Mouse (Mus musculus) cerebellum, adult 18-20 months (tissue): ENCODE data around the gene Kazald1.
A peak's percentile ranks its signal among the peaks of the same experiment; 100 is the strongest.

Experiments used
- DNase-seq, 2 experiments: peaks; one replicate each; pipeline ENCODE4 v3.0.0; 2021

The Kazald1 gene

DNA sequence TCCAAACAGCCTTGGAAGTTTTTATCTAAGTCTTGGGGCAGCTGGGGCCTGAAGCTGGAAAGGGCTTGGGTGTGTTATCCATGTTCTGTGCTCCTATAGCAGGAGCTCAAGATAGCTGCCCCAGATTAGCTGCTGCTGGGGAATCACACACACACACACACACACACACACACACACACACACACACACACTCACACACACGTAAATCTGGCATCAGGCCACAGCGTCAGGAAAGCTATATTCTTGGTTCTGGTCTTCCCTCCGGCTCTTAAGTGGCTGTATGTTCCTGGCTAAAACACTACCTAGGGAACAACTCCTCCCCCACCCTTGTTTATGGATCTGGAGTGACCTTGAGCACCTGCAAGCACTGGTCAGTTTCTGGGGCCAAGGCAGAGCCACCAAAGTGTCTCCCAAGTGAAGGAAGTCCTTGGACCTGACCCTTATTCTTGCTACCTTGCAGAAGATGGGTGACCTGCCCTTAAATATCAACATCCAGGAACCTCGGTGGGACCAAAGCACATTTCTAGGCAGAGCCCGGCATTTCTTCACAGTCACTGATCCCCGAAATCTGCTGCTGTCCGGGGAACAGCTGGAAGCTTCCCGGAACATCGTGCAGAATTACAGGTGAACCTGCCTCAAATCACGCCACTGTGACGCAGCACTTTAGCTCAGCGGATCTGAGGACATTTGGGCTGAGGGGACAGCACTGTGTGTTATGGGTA, 26.2 kb upstream of the Kazald1 start:
- peak in 1 of 2 experiments; percentile 43 for DNase-seq

DNA sequence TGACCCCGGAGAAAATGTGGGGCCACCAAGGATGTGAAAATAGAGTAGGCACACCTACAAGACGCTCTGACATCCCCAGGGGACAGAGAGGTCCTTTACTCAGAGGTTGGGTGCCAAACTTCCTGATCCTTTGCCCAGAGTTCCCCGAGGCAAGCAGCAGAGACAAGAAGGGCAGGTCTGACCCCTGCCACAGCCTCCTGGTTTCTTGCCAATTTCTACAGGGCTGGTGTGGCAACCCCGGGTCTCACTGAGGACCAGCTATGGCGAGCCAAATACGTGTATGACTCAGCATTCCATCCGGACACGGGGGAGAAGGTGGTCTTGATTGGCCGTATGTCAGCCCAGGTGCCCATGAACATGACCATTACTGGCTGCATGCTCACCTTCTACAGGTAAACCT, 25.5 kb upstream of the Kazald1 start:
- DNase-seq = no peak

DNA sequence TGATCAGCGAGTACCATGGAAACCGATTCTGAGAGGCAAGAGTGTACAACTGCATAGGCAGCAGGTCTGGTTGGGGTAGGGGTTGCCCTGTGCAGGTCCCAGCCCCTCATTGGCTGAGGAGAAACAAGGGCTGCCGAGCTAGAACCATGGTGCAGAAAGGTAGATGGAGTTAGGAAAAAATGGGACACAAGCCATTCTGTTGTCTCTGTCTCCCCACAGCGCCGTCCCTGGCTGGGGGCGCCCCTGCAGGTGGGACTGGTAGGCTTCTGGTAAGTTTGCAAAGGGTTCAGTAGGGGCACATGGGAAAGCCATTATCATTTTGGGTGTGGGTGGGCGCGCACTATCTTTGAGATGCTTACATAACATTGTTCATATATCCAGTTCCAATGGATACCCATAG, 21.6 kb upstream of the Kazald1 start:
- no peak for DNase-seq

DNA sequence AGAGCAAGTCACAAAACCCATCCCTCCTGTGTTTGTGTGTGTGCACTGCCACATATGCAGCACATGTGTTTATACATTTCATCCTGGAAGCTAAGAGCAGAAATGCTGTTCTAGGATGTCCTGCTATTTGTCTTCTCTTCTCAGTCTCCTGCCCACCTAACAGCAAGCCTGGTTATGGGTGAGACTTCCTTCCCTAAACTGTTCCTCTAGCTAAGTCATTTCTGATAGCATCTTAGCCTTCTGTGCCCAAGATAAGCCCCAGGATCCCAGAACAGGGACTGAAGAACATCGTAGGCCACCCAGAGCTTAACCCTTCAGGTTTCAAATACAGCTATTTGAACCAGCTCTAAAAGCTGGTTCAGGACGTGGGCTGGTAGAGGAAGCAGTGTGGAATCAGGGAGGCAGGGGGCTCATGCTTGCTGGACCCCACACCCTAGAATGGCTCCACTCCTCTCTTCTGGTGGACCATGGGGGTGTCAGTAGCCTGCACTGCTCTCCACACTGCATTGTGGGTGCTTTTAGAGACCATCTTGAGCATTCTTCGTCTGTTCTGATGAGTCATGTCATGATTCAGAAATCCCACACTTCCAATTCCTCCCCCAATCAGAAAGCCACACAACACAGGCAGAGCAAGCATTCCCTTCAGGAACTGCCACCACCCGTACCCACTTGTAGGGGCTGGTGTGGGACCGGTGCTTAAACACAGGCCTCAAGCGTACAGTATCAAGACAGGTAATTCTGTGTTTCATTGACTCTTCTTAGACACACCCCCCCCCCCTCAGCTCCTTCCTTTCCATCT, 19.9 kb upstream of the Kazald1 start:
- DNase-seq = no peak

DNA sequence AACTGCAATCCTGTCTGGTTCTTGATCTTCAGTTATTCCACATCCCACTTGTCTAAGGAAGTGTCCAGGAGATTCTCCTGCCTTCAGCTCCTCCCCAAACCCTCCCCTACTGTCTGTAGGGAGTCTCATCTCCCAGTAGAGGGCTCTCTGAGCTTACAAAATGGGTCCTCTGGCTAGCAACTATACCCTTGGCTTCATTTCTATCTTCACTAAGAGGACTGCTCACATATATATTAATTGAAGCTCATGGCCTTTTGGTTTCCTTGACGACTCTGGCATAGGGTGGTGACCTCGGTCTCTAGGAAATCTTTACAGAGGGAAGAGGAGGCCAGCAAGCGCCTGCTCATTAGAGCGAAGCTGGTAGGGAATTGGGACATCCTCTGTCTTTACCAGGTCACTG, 18.7 kb upstream of the Kazald1 start:
- peak in 1 of 2 experiments; percentile 48 for DNase-seq

DNA sequence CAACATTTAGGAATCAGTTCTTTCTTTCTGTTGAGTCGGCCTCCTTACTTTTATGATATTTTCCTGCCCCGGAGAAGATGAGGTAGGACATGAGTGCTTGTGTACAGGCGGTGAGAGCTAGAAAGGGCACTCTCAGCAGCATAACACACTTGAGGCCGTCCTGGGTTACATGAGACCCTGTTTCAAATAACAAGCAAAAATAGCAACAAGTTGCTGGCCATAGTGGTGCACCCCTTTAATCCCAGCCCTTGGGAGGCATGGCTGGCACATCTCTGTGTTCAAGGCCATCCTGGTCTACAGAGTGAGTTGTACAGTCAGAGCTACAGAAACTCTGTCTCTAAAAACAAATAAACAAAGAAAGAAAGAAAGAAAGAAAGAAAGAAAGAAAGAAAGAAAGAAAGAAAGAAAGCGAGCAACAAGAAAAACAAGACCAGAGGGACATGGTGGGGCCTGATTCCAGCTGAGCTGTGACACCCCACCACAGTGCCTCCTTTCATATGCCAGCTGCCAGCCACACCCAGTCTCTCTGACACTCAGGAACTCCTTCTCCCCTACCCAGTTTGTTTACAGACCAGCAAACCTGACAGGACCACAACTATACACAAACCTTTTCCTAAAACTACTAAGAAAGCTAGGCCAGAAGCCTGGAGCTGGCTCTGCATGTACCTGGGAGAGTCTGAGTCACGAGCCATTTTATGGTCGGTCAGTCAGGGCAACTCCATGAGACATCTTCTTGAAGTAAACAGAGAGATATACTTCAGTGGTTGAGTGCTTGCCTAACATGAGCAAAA, 17.9 kb upstream of the Kazald1 start:
- no peak for DNase-seq

DNA sequence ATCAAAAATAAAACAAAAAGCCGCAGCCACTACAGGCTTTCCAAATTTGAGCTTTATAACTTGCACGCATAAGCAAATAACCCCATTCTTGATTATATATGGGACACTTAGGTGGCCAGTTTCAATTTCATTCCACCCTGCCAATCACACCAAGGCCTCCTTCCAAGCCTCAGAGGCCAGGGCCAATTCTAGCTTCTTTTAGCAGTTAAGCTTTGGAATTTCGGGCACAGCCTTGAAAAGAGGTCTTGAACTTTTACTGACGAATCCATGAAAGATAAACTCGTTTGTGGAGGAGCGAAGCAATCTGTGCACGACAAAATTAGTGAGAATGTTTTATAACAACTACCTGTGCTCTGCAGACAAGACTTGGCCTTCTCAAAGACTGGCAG, 17.3 kb upstream of the Kazald1 start:
- no peak for DNase-seq

DNA sequence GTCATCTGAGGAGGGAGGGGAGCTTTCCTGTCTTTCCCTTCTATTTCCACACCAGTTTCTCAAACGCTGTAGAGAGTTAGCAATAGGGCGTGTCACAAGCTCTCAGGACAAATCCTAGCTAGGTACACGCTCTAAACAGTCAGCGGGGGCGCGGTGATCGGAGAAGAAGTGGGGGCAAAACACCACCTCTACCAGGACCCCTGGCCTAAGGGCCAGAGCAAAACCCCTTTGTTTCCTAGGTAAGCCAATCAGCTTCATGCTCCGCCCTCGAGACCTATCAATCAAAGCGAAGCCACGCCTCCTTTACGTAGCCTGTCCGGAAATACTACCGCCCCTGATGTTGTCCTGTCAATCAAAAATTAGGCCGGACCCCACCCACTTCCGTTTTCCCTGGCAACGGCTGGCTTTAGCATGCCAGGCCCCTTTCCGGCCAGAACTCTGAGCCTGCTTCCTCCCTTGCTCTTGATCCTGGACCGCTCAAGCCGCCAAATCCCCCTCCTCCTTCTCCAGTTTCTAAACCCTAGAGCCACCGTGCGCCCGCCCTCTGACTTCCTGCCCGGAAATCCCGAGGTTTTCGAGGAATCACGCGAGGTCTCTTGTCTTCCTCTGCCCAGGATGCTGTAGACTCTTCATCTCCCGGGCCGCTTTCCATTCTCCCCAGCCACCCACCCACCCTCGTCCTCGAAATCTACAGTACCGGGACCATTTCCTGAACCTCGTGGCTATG, 16.8 kb upstream of the Kazald1 start:
- peak; percentile 90 to 95 for DNase-seq

DNA sequence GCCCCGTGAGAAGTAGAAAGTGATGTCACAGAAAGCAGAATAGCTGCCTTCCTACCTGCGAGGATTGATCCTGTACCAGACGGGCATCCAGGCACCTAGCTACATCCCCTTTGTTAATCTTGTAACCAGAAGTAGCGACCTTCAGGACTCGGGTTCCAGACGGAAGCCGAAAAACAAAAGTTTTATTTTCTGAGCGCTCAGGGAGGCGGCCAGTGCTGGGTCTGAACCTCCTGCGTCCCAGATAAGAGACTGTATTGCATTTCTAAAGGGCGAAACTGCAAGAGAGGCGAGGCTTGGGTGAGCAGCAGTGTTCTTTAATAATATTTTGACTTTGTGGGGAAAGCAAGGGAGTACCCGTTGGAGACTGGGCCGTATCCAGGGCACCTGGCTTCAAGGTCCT, 16.2 kb upstream of the Kazald1 start:
- DNase-seq = no peak

DNA sequence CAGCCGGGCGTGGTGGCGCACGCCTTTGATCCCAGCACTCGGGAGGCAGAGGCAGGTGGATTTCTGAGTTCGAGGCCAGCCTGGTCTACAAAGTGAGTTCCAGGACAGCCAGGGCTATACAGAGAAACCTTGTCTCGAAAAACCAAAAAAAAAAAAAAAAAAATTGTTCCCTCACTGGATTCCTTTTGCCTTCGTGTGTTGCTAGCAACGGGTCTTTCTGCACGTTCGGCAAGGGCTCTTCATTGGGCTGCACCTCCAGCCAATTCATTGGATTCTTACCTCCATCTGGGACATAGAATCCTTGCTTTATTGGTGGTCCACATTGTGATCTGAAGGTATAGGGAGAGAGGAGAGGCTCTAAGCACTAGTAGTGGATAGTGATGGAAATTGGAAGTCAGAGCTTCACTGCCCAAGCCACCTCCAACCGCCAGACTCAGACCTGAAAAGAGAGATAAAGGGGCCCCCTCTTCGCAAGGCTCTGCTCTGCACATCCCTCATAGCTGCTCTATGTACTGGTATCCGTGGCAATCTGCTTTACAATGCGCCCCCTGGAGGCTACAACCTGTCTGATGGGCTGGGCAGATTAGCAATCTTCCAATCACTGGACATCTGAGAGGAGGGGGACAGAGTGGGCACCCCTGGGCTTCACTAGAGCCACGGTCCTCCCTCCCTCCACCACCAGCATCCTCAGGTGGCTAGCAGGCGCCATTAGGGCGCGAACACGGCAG, 11.3 kb upstream of the Kazald1 start:
- peak; percentile 73 to 76 for DNase-seq

DNA sequence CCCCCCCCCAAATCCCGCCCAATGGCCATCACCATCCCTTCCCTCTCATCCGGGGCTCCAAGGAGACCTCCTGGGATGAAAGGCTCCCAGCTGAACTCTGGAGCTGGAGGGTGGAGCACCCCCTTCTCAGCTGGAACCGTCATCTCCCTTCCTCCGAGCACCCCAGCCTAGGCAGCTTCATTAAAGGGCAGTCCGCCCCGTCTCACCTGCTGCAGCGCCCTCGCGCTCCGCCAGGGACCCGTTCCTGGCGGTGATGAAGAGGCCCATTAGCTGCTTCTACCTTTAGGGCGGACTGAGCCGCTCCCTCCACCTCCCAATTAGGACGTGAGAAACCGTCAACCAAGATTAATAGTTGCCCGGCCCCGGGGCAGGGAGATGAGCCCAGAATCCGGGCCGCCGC, 9.8 kb upstream of the Kazald1 start:
- no peak for DNase-seq

DNA sequence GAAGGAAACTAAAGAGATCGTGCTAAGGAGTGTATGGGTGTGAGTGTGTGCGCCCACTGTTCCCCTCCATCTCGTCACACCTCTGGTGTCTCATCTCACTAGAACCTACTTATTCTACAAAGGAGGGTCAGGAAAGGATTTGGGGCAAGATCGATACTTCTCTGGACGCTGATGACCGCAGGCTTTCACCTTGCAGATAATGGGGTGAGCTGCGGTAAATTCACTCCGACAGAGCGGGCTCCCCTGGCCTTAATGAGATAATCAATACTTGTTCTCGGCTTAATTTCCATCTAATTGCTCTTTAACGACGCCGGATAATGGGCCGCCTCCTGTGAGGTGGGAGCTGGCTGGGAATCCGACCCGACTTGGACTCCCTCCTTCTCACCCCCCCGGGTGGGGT, 7.9 kb upstream of the Kazald1 start:
- DNase-seq = no peak

DNA sequence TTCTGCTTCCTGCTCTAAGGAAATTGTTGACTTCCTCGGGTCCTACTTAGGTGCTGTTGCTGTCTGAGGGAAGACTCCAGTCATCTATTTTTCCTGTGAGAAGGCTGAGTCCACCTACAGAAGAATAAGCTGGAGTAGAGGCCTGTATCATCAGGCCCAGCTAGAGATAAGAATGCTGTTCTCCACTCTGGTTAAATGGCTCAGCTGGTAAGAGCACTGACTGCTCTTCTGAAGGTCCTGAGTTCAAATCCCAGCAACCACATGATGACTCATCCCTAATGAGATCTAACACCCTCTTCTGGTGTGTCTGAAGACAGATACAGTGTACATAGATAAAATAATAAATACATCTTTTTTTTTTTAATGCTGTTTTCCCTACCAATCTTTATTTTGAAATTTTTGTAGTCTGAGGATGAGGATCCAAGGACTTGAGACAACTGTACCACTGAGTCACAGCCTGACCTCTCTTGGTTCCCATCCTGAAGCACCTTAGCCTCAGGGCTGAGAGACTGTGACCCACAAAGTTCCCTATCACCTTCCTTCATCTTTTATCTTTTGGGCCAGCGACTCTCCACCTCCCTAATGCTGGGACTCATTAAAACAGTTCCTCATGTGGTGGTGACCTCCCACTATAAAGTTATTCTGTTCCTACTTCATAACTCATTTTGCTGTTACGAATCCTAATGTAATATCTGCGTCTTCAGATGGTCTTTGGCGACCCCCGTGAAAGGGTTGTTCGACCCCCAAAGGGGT, 7.1 kb upstream of the Kazald1 start:
- no peak for DNase-seq

DNA sequence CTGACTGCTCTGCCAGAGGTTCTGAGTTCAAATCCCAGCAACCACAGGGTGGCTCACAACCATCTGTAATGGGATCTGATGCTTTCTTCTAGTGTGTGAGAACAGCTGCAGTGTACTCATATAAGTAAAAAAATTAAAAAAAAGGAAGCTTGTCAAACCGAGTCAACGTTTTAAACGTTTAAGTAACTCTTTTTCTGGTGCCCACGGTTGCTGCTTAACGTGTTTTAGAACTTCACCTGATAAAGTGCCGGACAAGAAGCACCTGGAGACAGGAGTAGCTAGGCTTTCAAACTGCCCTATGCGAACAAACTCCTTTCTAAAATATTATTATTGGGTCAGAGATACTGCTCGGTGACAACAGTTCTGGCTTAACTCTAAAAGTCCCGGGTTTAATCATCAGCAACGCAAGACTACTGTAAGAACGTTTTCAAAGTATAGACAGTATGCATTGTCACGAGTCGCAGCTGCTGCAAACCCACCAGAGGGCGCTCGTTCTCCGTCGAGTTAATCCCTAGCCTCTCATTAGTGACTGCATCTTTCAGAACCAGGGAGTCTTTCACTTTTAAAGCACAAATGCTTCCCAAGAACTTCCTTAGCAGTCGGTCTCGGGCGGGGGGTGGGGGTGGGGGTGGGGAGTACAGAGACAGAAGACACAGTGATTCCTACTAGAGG, 1.0 kb upstream of the Kazald1 start:
- DNase-seq = peak; percentile 83 to 92

DNA sequence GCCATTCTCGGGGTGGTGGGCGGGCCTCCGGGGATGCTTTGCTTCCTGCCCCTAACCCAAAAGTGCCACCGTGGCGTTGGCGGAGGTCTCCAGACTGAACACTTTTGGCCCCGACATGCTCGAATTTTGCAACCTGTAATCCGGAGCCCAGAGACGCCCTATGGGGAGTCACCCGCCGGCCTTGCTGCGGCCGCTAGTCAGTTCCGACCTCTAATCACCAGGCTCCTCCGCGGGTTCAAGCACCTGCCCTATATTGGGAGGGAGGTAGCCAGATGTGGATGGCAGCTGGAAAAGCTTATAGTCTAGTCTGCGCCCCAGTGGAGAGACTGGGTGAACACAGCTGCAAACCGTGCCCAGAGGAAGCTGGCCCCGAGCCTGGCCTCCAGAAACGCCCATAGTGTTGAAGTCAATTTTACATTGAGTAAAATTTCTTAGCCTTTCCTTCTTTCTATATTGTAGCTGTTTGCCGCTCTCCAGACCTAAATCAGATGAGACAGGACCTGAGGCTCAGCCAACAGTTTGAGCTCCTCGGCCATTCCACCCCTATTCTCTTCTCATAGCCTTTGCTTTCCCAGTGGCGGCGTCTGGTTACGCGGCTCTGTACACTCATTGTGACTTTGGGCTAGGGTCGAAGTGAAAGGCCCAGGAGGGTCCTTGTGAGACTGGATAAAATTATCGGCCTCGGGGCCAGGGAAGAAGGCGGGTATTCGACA, 438 bp downstream of the Kazald1 start:
- peak in 1 of 2 experiments; percentile 44 for DNase-seq

DNA sequence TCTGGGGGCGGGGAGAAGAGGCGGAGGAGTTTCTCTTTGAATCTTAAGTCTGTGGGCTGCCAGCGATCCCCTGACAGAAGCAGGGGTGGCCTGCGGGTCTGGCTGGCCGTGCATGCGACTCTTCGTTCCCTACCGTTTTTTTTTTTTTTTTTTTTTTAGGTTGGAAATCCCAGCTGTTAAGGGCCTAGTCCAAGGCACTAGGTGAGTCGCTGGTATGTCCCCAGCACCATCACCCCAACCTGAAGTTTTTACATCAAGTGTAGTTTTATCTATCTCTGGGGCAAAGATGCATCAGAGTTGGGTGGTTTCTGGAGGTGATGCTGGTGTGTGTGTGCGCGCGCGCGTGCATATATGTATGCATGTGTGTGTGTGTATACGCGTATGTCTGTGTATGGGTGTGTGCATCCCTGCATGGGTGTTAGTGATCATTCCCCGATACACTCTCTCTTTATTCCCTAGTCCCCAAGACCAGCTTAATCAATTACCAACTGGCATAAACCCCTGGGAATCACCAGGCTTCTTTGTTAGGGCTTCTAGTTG, 1.1 kb downstream of the Kazald1 start:
- DNase-seq = no peak

DNA sequence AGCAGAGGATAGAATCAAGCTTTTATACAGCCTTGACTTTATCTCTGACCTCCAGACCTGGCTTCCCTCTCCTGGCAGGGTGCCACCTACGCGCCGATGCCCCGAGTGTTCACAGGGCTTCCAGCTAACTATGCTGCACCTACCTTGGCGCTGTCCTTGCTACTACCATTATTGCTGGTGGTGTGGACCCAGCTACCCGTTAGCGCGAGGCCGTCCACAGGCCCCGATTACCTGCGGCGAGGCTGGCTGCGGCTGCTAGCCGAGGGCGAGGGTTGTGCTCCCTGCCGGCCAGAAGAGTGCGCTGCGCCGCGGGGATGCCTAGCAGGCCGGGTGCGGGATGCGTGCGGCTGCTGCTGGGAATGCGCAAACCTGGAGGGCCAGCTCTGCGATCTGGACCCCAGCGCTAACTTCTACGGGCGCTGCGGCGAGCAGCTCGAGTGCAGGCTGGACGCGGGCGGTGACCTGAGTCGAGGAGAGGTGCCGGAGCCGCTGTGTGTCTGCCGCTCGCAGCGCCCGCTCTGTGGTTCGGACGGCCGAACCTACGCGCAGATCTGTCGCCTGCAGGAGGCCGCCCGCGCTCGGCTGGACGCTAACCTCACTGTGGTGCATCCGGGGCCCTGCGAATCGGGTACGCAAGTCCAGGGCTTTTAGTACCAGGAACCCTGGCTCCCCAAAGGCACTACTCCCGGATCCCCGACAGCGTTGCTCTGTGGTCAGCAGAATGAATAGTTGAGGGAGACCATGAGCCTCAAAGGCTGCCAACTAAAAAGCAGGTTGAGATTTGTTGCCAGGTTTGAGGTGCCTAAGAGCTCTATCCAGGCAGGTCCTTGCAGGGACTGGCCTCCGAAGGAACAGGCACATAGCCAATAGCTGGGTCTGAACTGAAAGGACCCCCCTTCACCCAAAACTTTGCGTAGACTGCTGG, 1.8 kb downstream of the Kazald1 start:
- DNase-seq = peak; percentile 78 to 86

DNA sequence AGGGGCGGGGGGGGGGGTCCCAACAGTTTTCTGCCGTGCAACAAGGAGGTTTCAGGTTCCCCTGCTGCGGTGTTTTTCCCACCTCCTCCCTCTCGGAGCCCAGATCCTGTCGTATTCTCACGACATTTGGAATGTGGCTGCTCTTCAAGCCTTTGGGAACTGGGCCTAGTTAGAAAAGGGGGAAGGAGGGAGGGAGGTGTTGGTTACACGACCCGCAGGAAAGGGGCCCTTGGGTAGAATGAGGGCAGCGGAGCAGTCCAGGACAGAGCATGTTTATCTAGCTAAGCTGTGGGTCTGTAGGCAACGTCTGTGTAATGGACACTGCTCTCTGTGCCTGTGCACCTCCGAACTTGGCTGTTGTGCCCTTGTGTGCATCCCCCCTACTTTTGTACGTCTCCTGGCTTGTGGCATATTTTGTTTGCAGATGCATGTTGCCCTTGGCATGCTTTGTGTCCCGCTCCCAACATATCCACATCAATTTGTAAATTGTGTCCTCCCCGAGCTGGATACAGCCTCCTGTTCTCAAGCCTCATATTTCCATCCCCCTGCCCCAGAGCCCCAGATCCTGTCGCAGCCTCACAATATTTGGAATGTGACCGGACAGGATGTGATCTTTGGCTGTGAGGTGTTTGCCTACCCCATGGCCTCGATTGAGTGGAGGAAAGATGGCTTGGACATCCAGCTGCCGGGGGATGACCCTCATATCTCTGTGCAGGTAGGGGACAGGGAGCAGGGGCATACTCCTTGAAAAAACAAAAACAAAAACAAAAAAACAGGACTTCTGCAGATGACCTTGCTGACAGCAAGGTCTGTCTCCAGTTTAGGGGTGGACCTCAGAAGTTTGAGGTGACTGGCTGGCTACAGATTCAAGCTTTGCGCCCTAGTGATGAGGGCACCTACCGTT, 3.0 kb downstream of the Kazald1 start:
- peak in 1 of 2 experiments; percentile 30 for DNase-seq
